Mouse (Mus musculus) erythroblast, embryonic 14.5 days (primary cell): ENCODE measurements around the gene Sec14l1.

ENCODE experiments used
- GATA1 ChIP-seq: IDR thresholded peaks from 2 replicates; pipeline ENCODE4 v1.6.1; 2012; ENCODE audit warnings: low read length, inconsistent platforms, mixed read lengths
- TAL1 ChIP-seq: IDR thresholded peaks from 3 replicates; pipeline ENCODE4 v1.6.1; 2012; ENCODE audit warnings: low read length, inconsistent platforms, mixed read lengths

DNA sequence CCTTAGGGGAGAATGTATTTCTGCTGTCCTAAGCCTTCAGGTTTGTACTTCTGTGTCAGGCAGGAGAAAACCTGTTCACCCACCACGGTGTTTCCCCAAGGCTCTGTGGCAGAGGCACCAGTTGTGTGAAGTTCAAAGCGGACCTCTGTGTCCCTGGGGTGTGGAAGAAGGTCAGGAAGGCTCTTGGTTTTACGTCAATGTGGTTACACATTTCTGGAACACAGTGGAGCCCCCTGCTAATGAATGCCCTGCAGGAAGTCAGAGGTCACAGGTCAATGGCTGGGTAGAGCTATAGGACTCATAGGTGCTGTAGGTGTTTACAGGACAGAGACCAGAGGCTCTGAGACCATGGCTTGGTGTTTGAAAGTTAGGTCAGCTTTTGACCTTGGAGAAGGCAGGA is 9.7 kb upstream of the Sec14l1 start:
- TF ChIP-seq GATA1 (no peak), TAL1 (no peak)
